Mouse (Mus musculus) liver, embryonic 15.5 days (tissue): ENCODE measurements around the gene Mcm2. TPM values are rescaled to one million over a fixed set of nuclear protein-coding genes. Genes with fewer than 3 reads are reported as not detected.

Source experiments
- ATAC-seq: fragments of 200-750 bp; cut with Nextera tagmentation; 2 replicates; pipeline ENCODE4 v1.8.0; 2017; ENCODE audit warnings: moderate number of reproducible peaks, mild to moderate bottlenecking, moderate library complexity; ENCODE audit not compliant: insufficient read depth
- H3K27ac ChIP-seq: fragments of 300-500 bp; sonication (generic); replicated peaks from 2 replicates; pipeline ENCODE4 v1.5.1; 2015; ENCODE audit warnings: mild to moderate bottlenecking, inconsistent platforms
- H3K27me3 ChIP-seq: fragments of 300-500 bp; sonication (generic); 2 replicates; pipeline ENCODE4 v1.6.1; 2015; ENCODE audit warnings: mild to moderate bottlenecking, inconsistent platforms
- H3K36me3 ChIP-seq: fragments of 300-500 bp; sonication (generic); replicated peaks from 2 replicates; pipeline ENCODE4 v1.6.1; 2015; ENCODE audit warnings: moderate library complexity, mild to moderate bottlenecking, inconsistent platforms
- H3K4me1 ChIP-seq: fragments of 300-500 bp; sonication (generic); replicated peaks from 2 replicates; pipeline ENCODE4 v1.6.1; 2015; ENCODE audit warnings: inconsistent platforms
- H3K4me2 ChIP-seq: fragments of 300-500 bp; sonication (generic); 2 replicates; pipeline ENCODE4 v1.6.1; 2015; ENCODE audit warnings: moderate library complexity, mild to moderate bottlenecking, inconsistent platforms
- H3K4me3 ChIP-seq: fragments of 300-500 bp; sonication (generic); replicated peaks from 2 replicates; pipeline ENCODE4 v1.5.1; 2015; ENCODE audit warnings: mild to moderate bottlenecking, inconsistent platforms
- H3K9ac ChIP-seq: fragments of 300-500 bp; sonication (generic); 2 replicates; pipeline ENCODE4 v1.6.1; 2015; ENCODE audit warnings: moderate library complexity, mild to moderate bottlenecking, inconsistent platforms
- H3K9me3 ChIP-seq: fragments of 300-500 bp; sonication (generic); replicated peaks from 2 replicates; pipeline ENCODE4 v1.6.1; 2016; ENCODE audit warnings: inconsistent platforms
- WGBS: fragments of 180-500 bp; shearing (Covaris S2); methylation state at CpG from one replicate; pipeline ENCODE4 v1.1.7; 2015; ENCODE audit warnings: mixed read lengths; ENCODE audit not compliant: insufficient replicate concordance; 5-methylcytosine and 5-hydroxymethylcytosine counted together
- polyA plus RNA-seq: library from polyadenylated mRNA; unstranded; fragments of >200 nt; fragmentation: Nextera tagmentation; extraction: Ambion mirVana; gene quantifications from 2 replicates; pipeline ENCODE4 v1.2.1, GENCODE M21; 2015

The Mcm2 gene
- polyA plus RNA-seq, 1 experiment from 2014 or later, result 147 TPM

- ATAC-seq, result no peak
- H3K4me3 ChIP-seq, result no peak overlapping the region
- peaks cover 11% of the 10 kb centered on the region for H3K4me1 ChIP-seq
- WGBS, result 58% methylated on average over 2 of the region's 2 CpGs
- no peak overlapping the region for H3K4me2 ChIP-seq
- H3K9ac ChIP-seq, result no peak overlapping the region
- no peak overlapping the region for H3K27ac ChIP-seq
- H3K9me3 ChIP-seq, result no peaks in the 10 kb centered on the region
- no peaks in the 10 kb centered on the region for H3K36me3 ChIP-seq
- peaks cover 23% of the 10 kb centered on the region for H3K27me3 ChIP-seq
Measured at GRCm38 (mm10) chr6:88847571-88847970, 51.0 kb downstream of the Mcm2 start.

- H3K27me3 ChIP-seq, result peaks cover 23% of the 10 kb centered on the region
- H3K36me3 ChIP-seq, result peaks cover 3% of the 10 kb centered on the region; the same call in 1 of the 2 replicates
- no peak overlapping the region for H3K27ac ChIP-seq
- ATAC-seq, result no peak
- H3K4me2 ChIP-seq, result no peak overlapping the region
- no peaks in the 10 kb centered on the region for H3K9me3 ChIP-seq
- WGBS, result 79% methylated on average over 7 of the region's 7 CpGs
- no peak overlapping the region for H3K4me3 ChIP-seq
- H3K9ac ChIP-seq, result no peak overlapping the region
- peaks cover 23% of the 10 kb centered on the region for H3K4me1 ChIP-seq
Measured at GRCm38 (mm10) chr6:88844901-88845565, 53.5 kb downstream of the Mcm2 start.

GRCm38 (mm10) chr6:88843781-88844725 is 54.5 kb downstream of the Mcm2 start:
- H3K27me3 ChIP-seq, result peaks cover 23% of the 10 kb centered on the region
- H3K9me3 ChIP-seq, result no peaks in the 10 kb centered on the region
- peaks cover 13% of the 10 kb centered on the region for H3K36me3 ChIP-seq
- 68% methylated on average over 9 of the region's 9 CpGs for WGBS
- H3K4me3 ChIP-seq, result no peak overlapping the region
- no peak overlapping the region for H3K9ac ChIP-seq
- no peak for ATAC-seq
- H3K4me2 ChIP-seq, result peak overlapping the region; percentile 100; the same call in 1 of the 2 replicates
- H3K27ac ChIP-seq, result no peak overlapping the region
- peaks cover 33% of the 10 kb centered on the region for H3K4me1 ChIP-seq

GRCm38 (mm10) chr6:88843241-88843640 is 55.3 kb downstream of the Mcm2 start:
- Histone ChIP-seq H3K9ac (peak overlapping the region; percentile 87), H3K9me3 (no peaks in the 10 kb centered on the region), H3K4me2 (peak overlapping the region; percentile 100), H3K27ac (0 out of 2 replicates have a peak overlapping the region, but pooled peaks have one; percentile 98), H3K4me3 (peak overlapping the region; percentile 81), H3K36me3 (peaks cover 21% of the 10 kb centered on the region), H3K27me3 (peaks cover 18% of the 10 kb centered on the region), H3K4me1 (peaks cover 34% of the 10 kb centered on the region)
- ATAC-seq, result no peak
- WGBS, result 79% methylated on average over 7 of the region's 7 CpGs

DNA sequence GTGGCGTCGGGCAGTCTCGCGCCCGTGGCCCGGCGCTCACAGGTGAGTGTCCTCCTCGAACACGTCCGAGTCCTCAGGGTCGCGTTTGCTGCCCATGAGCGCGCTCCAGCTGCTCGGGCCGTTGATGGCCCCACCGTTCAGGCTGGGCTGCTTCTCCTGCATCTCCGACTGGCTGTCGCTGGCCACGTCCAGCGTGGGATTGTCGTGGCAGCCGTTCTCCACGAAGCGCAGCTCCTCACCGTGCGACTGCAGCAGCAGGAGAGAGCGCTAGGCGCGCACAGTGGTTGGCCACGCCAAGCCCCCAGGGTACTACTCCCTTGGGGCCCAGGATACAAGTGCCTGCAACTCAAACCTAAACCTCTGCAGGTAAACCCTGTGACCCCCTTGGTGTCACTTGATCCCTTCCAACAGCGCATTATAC is 55.8 kb downstream of the Mcm2 start:
- peak overlapping the region; percentile 81 for H3K4me3 ChIP-seq
- WGBS, result 2% methylated on average over 32 of the region's 32 CpGs
- peak overlapping the region; percentile 87 for H3K9ac ChIP-seq
- no peak for ATAC-seq
- H3K4me2 ChIP-seq, result peak overlapping the region; percentile 100
- peaks cover 18% of the 10 kb centered on the region for H3K27me3 ChIP-seq
- no peaks in the 10 kb centered on the region for H3K9me3 ChIP-seq
- H3K4me1 ChIP-seq, result peaks cover 39% of the 10 kb centered on the region
- peaks cover 26% of the 10 kb centered on the region for H3K36me3 ChIP-seq
- peak overlapping the region; percentile 98 for H3K27ac ChIP-seq

DNA sequence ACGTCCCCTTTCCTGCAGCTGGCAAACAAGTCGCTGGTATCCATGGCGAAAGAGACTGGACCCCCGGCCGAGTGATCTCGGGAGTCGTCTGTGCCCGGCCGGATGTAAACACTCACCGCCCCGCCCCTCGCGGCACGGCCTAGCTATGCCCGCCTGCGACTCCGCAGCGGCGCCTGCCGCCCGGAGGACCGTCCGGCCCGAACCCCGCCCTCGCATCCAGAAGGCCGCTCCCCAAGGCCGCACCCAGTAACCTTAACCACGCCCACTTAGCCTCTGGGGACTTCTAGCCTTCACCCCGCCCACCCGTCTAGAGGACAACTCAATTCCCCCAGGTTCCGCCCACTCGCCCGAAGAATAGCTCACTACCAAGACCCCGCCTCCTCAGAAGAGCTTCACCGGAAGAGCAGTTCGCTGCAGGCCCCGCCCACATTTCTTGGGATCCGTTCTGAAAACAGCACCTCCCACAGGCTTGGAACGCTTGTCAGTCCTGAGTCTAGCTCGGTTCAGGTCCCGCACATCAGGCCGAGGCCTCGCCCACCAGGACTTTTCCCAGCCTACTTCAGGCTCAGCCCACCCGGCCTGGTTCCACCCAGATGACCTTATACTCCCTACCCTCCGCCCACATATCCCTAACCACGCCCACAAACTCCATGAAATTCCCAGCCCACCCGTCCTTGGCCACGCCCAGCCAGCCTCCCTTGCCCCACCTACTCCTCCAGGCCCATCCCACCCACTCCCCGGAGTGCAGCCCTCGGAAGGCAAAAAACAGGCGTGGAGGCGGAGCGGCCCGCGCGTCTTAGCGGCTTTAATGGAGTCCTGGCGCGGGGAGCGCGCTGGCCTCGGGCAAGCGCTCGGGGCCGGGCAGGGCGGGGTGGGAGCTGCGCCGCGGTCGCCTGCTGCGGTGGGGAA is 56.5 kb downstream of the Mcm2 start, which contains the start of gene Abtb1:
Abtb1 (minus strand) TSS at position 204 of the 909 bp plus-strand sequence.
- WGBS, result under 1% methylated on average over 72 of the region's 72 CpGs
- peak; percentile 91 for ATAC-seq

DNA sequence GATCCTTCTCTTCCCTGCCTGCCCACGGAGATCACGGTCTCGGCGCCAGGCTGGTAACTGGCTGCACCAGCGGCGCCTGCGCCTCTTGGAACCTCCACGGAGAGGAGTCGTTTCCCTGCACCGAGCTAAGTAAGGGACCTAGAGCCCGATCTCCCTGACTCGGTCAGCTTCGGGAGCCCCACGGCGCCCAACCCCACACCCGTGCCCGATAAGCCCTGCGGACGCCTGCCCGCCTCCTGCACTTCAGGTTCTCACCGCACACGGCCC is 57.1 kb downstream of the Mcm2 start:
- Histone ChIP-seq H3K4me1 (peaks cover 50% of the 10 kb centered on the region), H3K9ac (peak overlapping the region; percentile 90), H3K27ac (peak overlapping the region; percentile 98), H3K36me3 (peaks cover 39% of the 10 kb centered on the region), H3K9me3 (no peaks in the 10 kb centered on the region), H3K4me3 (peak overlapping the region; percentile 81), H3K4me2 (peak overlapping the region; percentile 100), H3K27me3 (peaks cover 10% of the 10 kb centered on the region)
- ATAC-seq, result peak; percentile 36
- under 1% methylated on average over 22 of the region's 22 CpGs for WGBS

More for the DNA sequence above, 56.5 kb downstream of the Mcm2 start, which contains the start of gene Abtb1:
- peak within 1 kb of the TSS; percentile 90 for H3K9ac ChIP-seq
- peak within 1 kb of the TSS; percentile 98 for H3K27ac ChIP-seq
- peak within 1 kb of the TSS; percentile 100 for H3K4me2 ChIP-seq
- H3K4me1 ChIP-seq, result peaks cover 44% of the 10 kb centered on the region
- peak within 1 kb of the TSS; percentile 81 for H3K4me3 ChIP-seq
- H3K36me3 ChIP-seq, result peaks cover 33% of the 10 kb centered on the region
- H3K9me3 ChIP-seq, result no peaks in the 10 kb centered on the region
- H3K27me3 ChIP-seq, result peaks cover 14% of the 10 kb centered on the region

GRCm38 (mm10) chr6:88840791-88841513 is 57.6 kb downstream of the Mcm2 start:
- H3K9me3 ChIP-seq, result no peaks in the 10 kb centered on the region
- peak overlapping the region; percentile 90 for H3K9ac ChIP-seq
- peak overlapping the region; percentile 81 for H3K4me3 ChIP-seq
- peaks cover 44% of the 10 kb centered on the region for H3K36me3 ChIP-seq
- peak overlapping the region; percentile 98 for H3K27ac ChIP-seq
- ATAC-seq, result no peak
- 0 out of 2 replicates have a peak, but pooled peaks cover 6% of the 10 kb centered on the region for H3K27me3 ChIP-seq
- 51% methylated on average over 9 of the region's 9 CpGs for WGBS
- H3K4me1 ChIP-seq, result peaks cover 54% of the 10 kb centered on the region
- peak overlapping the region; percentile 100 for H3K4me2 ChIP-seq

GRCm38 (mm10) chr6:88840211-88840610 is 58.4 kb downstream of the Mcm2 start:
- Histone ChIP-seq H3K4me2 (peak overlapping the region; percentile 100), H3K27me3 (0 out of 2 replicates have a peak, but pooled peaks cover under 1% of the 10 kb centered on the region), H3K27ac (peak overlapping the region; percentile 98), H3K4me1 (peaks cover 62% of the 10 kb centered on the region), H3K9ac (peak overlapping the region; percentile 90), H3K36me3 (peaks cover 50% of the 10 kb centered on the region), H3K4me3 (peak overlapping the region; percentile 81), H3K9me3 (no peaks in the 10 kb centered on the region)
- WGBS, result 64% methylated on average over 3 of the region's 3 CpGs
- ATAC-seq, result no peak
